Mouse (Mus musculus) kidney, adult 2 months (tissue): Measurements from ENCODE around the gene Rnaseh2b. TPM values are rescaled to one million over a fixed set of nuclear protein-coding genes. Genes with fewer than 3 reads are reported as not detected.

Experiments
- DNase-seq: peaks from one replicate; pipeline ENCODE4 v3.0.0; 2021
- H3K27ac ChIP-seq: fragments of 200-500 bp; 2 replicates; pipeline ENCODE4 v1.5.1; 2012; ENCODE audit warnings: low read depth, low read length, control low read depth, inconsistent platforms; ENCODE audit not compliant: insufficient read depth
- H3K27me3 ChIP-seq: fragments of 200-500 bp; replicated peaks from 2 replicates; pipeline ENCODE4 v1.6.1; 2012; ENCODE audit warnings: mild to moderate bottlenecking, moderate library complexity, low read length, inconsistent platforms; ENCODE audit not compliant: control insufficient read depth, insufficient read depth
- H3K36me3 ChIP-seq: fragments of 200-500 bp; 2 replicates; pipeline ENCODE4 v1.6.1; 2012; ENCODE audit warnings: mild to moderate bottlenecking, moderate library complexity, low read length, inconsistent platforms; ENCODE audit not compliant: control insufficient read depth, insufficient read depth
- H3K4me1 ChIP-seq: fragments of 200-500 bp; 2 replicates; pipeline ENCODE4 v1.6.1; 2011; ENCODE audit warnings: low read length; ENCODE audit not compliant: control insufficient read depth, insufficient read depth
- H3K4me3 ChIP-seq: fragments of 200-500 bp; 2 replicates; pipeline ENCODE4 v1.5.1; 2011; ENCODE audit warnings: mild to moderate bottlenecking, low read depth, low read length, control low read depth; ENCODE audit not compliant: insufficient read depth
- CTCF ChIP-seq: fragments of 200-500 bp; conservative IDR thresholded peaks from 2 replicates; pipeline ENCODE4 v1.5.1; 2011; ENCODE audit warnings: low read depth, mild to moderate bottlenecking, control low read depth, low read length, moderate library complexity, mixed read lengths; ENCODE audit not compliant: insufficient read depth, insufficient read length
- POLR2A ChIP-seq: fragments of 200-500 bp; IDR thresholded peaks from one replicate; pipeline ENCODE4 v1.6.1; 2011; ENCODE audit warnings: low read depth, low read length, control low read depth
- WGBS: fragments of 180-500 bp; shearing (Covaris S2); methylation state at CpG from one replicate; pipeline ENCODE4 v1.1.7; 2018; 5-methylcytosine and 5-hydroxymethylcytosine counted together
- polyA plus RNA-seq: library from polyadenylated mRNA; depleted of rRNA; stranded (reverse); fragments of >200 nt; gene quantifications from 2 replicates; pipeline ENCODE4 v1.2.3, GENCODE M21; 2012; rRNA removed

Rnaseh2b gene
- polyA plus RNA-seq = 6.2 and 8.4 TPM in 2 replicates

DNA sequence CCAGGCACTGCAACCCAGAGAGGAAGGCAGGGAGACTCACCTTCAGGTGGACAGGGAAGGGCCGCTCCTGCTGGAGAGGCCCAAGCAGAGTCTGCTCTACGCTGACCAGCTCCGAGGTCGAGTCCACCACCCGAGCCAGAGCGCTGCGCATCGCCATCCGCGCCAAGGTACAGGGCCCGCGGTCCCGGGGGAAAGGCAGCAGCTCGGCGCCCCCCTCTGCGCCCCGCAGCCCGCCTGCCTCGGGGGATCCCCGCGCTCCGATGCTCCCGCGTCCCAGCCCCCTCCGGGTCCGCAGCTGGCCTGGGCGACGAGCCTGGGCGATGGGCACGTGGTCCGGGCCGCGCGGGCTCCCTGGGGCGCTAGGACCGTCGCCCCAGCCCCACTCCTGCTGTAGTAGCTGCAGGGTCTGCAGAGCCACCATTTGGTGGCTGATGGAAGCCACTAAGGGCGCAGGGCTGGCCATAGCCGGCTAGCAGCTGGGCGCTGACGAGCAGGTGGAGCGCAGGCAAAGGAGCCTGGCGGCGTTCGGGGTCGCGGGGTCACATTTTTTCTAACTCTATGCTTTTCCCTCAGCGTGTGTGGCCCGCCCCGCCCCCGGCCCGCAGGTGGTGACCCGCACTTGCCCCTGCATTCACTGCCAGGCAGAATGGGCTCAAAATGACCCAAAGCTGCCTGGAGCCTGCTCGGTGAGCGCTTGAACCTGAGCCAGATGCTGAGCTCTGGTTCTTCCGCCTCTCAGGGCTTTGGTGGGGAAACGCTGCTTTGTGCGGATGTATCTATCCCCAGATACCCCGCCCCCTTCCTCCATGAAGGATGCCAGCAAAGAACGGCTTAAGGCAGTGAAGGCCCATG lies at the start of gene Rnaseh2b, which contains the start of gene Dleu7:
Rnaseh2b (plus strand) TSS at position 102 of the 852 bp plus-strand sequence.
Dleu7 (minus strand) TSS at position 560 of the 852 bp plus-strand sequence.
- Histone ChIP-seq H3K36me3 (no peaks in the 10 kb centered on the region), H3K4me1 (peaks cover 4% of the 10 kb centered on the region), H3K27ac (peak within 1 kb of the TSS; percentile 75), H3K4me3 (peak within 1 kb of the TSS; percentile 52), H3K27me3 (no peaks in the 10 kb centered on the region)
- TF ChIP-seq POLR2A = no peak
- TF ChIP-seq CTCF = no peak
- peak; percentile 82 for DNase-seq
- 2% methylated on average over 60 of the region's 60 CpGs for WGBS

DNA sequence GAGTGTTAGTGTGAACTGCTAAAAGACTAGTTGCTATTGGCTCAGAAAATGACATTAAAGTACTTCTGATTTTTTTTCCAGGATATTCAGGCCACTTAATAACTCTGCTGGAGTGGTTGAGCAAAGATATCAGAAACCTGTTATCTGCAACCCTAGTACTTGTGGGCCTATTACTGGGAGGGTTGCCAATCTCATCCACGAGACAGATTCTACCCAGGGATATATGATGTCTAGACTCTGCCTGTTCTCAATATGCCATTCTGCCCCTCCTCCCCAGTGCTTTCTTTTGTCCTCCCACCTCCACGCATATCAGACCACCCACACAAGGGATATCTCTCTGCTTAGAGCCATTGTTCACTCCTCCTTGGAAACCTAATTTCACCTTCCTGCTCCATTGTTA lies 48.9 kb upstream of the Rnaseh2b start:
- Histone ChIP-seq H3K27ac (no peak overlapping the region), H3K4me3 (no peak overlapping the region), H3K27me3 (no peaks in the 10 kb centered on the region; the same call in 1 of the 2 replicates), H3K36me3 (no peaks in the 10 kb centered on the region), H3K4me1 (no peaks in the 10 kb centered on the region)
- no peak for TF ChIP-seq POLR2A
- no peak for TF ChIP-seq CTCF
- 88% methylated on average over 2 of the region's 2 CpGs for WGBS
- DNase-seq = no peak

DNA sequence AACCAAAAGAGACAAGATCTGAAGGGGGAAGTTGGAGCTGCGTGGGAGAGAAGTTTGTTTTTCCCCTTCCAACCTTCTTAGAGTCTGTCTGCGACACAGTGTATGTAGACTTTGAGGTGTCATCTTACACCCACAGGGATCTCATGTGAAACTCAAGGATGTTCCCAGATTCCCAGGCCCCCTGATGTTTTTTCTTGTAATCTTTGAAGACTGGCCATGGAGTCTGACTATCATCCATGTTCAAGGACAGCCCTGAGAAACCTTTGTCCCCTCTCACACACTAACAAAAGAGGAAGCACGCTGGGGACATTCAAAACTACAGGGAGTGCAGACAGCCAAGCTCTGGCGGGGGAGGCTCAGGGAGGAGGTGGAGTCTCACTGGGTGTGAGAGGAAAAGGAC lies 46.8 kb upstream of the Rnaseh2b start:
- H3K36me3 ChIP-seq = no peaks in the 10 kb centered on the region
- 34% methylated on average over 4 of the region's 4 CpGs for WGBS
- no peaks in the 10 kb centered on the region for H3K4me1 ChIP-seq
- H3K27ac ChIP-seq = no peak overlapping the region
- DNase-seq = no peak
- H3K27me3 ChIP-seq = no peaks in the 10 kb centered on the region; the same call in 1 of the 2 replicates
- TF ChIP-seq CTCF (no peak), POLR2A (no peak)
- no peak overlapping the region for H3K4me3 ChIP-seq

DNA sequence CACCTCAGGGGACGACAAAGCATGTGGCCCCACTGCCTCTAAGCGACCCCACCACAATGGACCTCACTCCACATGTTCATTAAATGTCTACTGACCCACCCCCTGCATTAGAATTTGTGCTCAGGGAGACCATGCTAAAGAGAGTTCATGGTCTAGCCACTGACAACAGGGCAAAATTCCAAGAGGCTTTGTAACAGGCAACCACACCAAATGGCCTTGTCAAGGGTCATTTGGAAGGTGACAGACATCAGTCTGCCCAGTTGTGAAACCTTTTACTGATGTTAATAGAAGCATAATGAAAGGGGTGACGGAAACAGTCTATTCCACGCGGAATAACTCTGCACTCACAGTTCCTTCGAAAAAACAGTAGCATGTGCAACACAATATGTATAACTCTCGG lies 44.0 kb upstream of the Rnaseh2b start:
- TF ChIP-seq POLR2A (no peak), CTCF (no peak)
- H3K4me3 ChIP-seq = no peak overlapping the region
- H3K4me1 ChIP-seq = no peaks in the 10 kb centered on the region
- no peak for DNase-seq
- WGBS = 76% methylated on average over 7 of the region's 7 CpGs
- no peaks in the 10 kb centered on the region for H3K36me3 ChIP-seq
- no peaks in the 10 kb centered on the region for H3K27me3 ChIP-seq
- no peak overlapping the region for H3K27ac ChIP-seq

DNA sequence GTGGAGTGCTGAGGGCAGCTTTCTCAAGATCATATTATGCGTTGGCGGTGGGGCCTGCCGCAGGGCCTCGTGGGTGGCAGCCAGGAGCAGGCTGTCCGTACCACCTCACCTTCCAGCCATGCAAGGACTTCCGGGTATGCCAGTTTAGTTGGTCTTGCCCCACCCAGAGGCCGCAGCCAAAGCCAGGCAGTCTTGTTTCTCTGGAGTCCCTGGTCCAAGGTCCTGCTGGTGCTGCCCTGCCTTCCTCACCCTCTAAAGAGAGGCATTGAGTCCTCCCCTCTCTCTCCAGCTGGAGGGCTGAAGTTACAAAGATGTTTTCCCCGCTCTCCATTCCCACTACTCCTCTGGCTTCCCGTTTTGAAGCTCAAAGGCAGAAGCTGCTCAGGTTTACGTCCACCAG lies 43.6 kb upstream of the Rnaseh2b start:
- no peak for TF ChIP-seq POLR2A
- no peak for TF ChIP-seq CTCF
- Histone ChIP-seq H3K4me3 (no peak overlapping the region), H3K27ac (no peak overlapping the region), H3K4me1 (no peaks in the 10 kb centered on the region), H3K27me3 (no peaks in the 10 kb centered on the region), H3K36me3 (no peaks in the 10 kb centered on the region)
- WGBS = 63% methylated on average over 10 of the region's 10 CpGs
- peak; percentile 26 for DNase-seq

DNA sequence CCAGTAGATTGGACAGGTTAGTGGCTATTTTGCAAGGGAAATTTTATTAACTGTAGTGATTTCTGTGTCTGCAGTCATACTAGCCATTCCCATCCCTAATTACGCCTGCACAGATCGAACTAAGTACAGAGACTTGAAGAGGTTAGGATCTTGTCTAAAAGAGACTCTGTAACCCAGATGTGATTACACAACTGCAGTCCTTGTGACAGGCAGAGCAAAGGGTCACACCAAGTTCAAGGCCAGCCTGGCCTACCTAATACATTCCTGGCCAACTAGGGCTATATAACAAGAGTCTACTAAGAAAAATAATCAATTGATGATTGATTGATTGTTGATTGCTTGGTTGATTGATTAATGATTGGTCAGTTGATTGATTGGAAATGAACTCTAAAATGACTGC lies 43.1 kb upstream of the Rnaseh2b start:
- DNase-seq = no peak
- H3K27ac ChIP-seq = no peak overlapping the region
- no peak overlapping the region for H3K4me3 ChIP-seq
- TF ChIP-seq CTCF = no peak
- no peak for TF ChIP-seq POLR2A
- no peaks in the 10 kb centered on the region for H3K27me3 ChIP-seq
- no peaks in the 10 kb centered on the region for H3K4me1 ChIP-seq
- no peaks in the 10 kb centered on the region for H3K36me3 ChIP-seq
- WGBS = 85% methylated on average over 2 of the region's 2 CpGs

DNA sequence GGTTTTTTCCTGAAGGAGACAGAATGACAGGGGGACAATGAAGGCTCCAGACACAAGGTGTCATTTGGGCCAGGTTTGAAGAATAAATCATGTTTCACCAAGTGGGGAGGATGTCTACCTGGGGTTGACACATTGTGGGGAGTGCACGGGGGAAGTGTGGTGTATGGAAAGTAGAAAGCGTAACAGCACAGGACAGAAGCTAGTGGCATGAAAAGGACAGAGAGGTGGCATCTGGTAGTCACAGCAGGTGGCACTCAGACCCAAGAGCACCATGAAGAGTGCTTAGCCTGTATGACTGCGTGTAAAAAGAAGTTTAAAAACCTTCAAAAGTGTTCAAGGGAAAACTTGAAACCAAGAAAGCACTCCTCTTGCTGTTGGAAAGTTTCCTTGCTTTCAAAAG lies 42.3 kb upstream of the Rnaseh2b start:
- no peaks in the 10 kb centered on the region for H3K36me3 ChIP-seq
- H3K4me3 ChIP-seq = no peak overlapping the region
- TF ChIP-seq POLR2A (no peak), CTCF (no peak)
- DNase-seq = no peak
- H3K27me3 ChIP-seq = no peaks in the 10 kb centered on the region
- no peak overlapping the region for H3K27ac ChIP-seq
- 81% methylated on average over 3 of the region's 3 CpGs for WGBS
- no peaks in the 10 kb centered on the region for H3K4me1 ChIP-seq
